Mouse (Mus musculus) kidney, adult 2 months (tissue): ENCODE results near the gene Ptpre. TPM values are rescaled to one million over a fixed set of nuclear protein-coding genes. Genes with fewer than 3 reads are reported as not detected.

Experiments used
- DNase-seq: peaks from one replicate; pipeline ENCODE4 v3.0.0; 2021
- H3K27ac ChIP-seq: fragments of 200-500 bp; 2 replicates; pipeline ENCODE4 v1.5.1; 2012; ENCODE audit warnings: low read depth, low read length, control low read depth, inconsistent platforms; ENCODE audit not compliant: insufficient read depth
- H3K27me3 ChIP-seq: fragments of 200-500 bp; replicated peaks from 2 replicates; pipeline ENCODE4 v1.6.1; 2012; ENCODE audit warnings: mild to moderate bottlenecking, moderate library complexity, low read length, inconsistent platforms; ENCODE audit not compliant: control insufficient read depth, insufficient read depth
- H3K36me3 ChIP-seq: fragments of 200-500 bp; 2 replicates; pipeline ENCODE4 v1.6.1; 2012; ENCODE audit warnings: mild to moderate bottlenecking, moderate library complexity, low read length, inconsistent platforms; ENCODE audit not compliant: control insufficient read depth, insufficient read depth
- H3K4me1 ChIP-seq: fragments of 200-500 bp; 2 replicates; pipeline ENCODE4 v1.6.1; 2011; ENCODE audit warnings: low read length; ENCODE audit not compliant: control insufficient read depth, insufficient read depth
- H3K4me3 ChIP-seq: fragments of 200-500 bp; 2 replicates; pipeline ENCODE4 v1.5.1; 2011; ENCODE audit warnings: mild to moderate bottlenecking, low read depth, low read length, control low read depth; ENCODE audit not compliant: insufficient read depth
- CTCF ChIP-seq: fragments of 200-500 bp; conservative IDR thresholded peaks from 2 replicates; pipeline ENCODE4 v1.5.1; 2011; ENCODE audit warnings: low read depth, mild to moderate bottlenecking, control low read depth, low read length, moderate library complexity, mixed read lengths; ENCODE audit not compliant: insufficient read depth, insufficient read length
- POLR2A ChIP-seq: fragments of 200-500 bp; IDR thresholded peaks from one replicate; pipeline ENCODE4 v1.6.1; 2011; ENCODE audit warnings: low read depth, low read length, control low read depth
- WGBS: fragments of 180-500 bp; shearing (Covaris S2); methylation state at CpG from one replicate; pipeline ENCODE4 v1.1.7; 2018; 5-methylcytosine and 5-hydroxymethylcytosine counted together
- polyA plus RNA-seq: library from polyadenylated mRNA; depleted of rRNA; stranded (reverse); fragments of >200 nt; gene quantifications from 2 replicates; pipeline ENCODE4 v1.2.3, GENCODE M21; 2012

Ptpre gene
- polyA plus RNA-seq, 1 experiment, result 2.5 TPM

- no peak for TF ChIP-seq POLR2A
- TF ChIP-seq CTCF, result no peak
- Histone ChIP-seq H3K36me3 (no peaks in the 10 kb centered on the region), H3K4me3 (no peak overlapping the region), H3K27me3 (no peaks in the 10 kb centered on the region), H3K27ac (no peak overlapping the region), H3K4me1 (no peaks in the 10 kb centered on the region)
- DNase-seq, result no peak
- WGBS, result 94% methylated on average over 8 of the region's 8 CpGs
Observed at GRCm38 (mm10) chr7:135704251-135704650, 167.0 kb downstream of the Ptpre start.

GRCm38 (mm10) chr7:135705083-135705482, 167.8 kb downstream of the Ptpre start:
- no peak for DNase-seq
- WGBS, result 97% methylated on average over 1 of the region's 1 CpGs
- H3K4me1 ChIP-seq, result no peaks in the 10 kb centered on the region
- no peaks in the 10 kb centered on the region for H3K36me3 ChIP-seq
- no peak overlapping the region for H3K27ac ChIP-seq
- H3K4me3 ChIP-seq, result no peak overlapping the region
- H3K27me3 ChIP-seq, result no peaks in the 10 kb centered on the region
- no peak for TF ChIP-seq CTCF
- no peak for TF ChIP-seq POLR2A

GRCm38 (mm10) chr7:135705753-135706152, 168.5 kb downstream of the Ptpre start:
- Histone ChIP-seq H3K36me3 (no peaks in the 10 kb centered on the region), H3K4me3 (no peak overlapping the region), H3K4me1 (no peaks in the 10 kb centered on the region), H3K27ac (no peak overlapping the region), H3K27me3 (no peaks in the 10 kb centered on the region)
- WGBS, result 92% methylated on average over 6 of the region's 6 CpGs
- TF ChIP-seq CTCF, result no peak
- DNase-seq, result no peak

GRCm38 (mm10) chr7:135710702-135711101, 173.4 kb downstream of the Ptpre start:
- Histone ChIP-seq H3K27ac (no peak overlapping the region), H3K4me1 (no peaks in the 10 kb centered on the region), H3K4me3 (no peak overlapping the region), H3K36me3 (no peaks in the 10 kb centered on the region), H3K27me3 (no peaks in the 10 kb centered on the region)
- DNase-seq, result no peak
- 62% methylated on average over 2 of the region's 2 CpGs for WGBS
- no peak for TF ChIP-seq CTCF
- TF ChIP-seq POLR2A, result no peak

GRCm38 (mm10) chr7:135712534-135712933, 175.3 kb downstream of the Ptpre start:
- no peak for DNase-seq
- H3K4me3 ChIP-seq, result no peak overlapping the region
- no peaks in the 10 kb centered on the region for H3K4me1 ChIP-seq
- 100% methylated on average over 1 of the region's 1 CpGs for WGBS
- H3K27ac ChIP-seq, result no peak overlapping the region
- TF ChIP-seq POLR2A, result no peak
- TF ChIP-seq CTCF, result no peak
- H3K36me3 ChIP-seq, result no peaks in the 10 kb centered on the region
- H3K27me3 ChIP-seq, result no peaks in the 10 kb centered on the region

GRCm38 (mm10) chr7:135713326-135713725, 176.0 kb downstream of the Ptpre start:
- WGBS, result 86% methylated on average over 8 of the region's 8 CpGs
- no peak overlapping the region for H3K4me3 ChIP-seq
- no peaks in the 10 kb centered on the region for H3K4me1 ChIP-seq
- DNase-seq, result no peak
- no peaks in the 10 kb centered on the region for H3K27me3 ChIP-seq
- no peak overlapping the region for H3K27ac ChIP-seq
- no peaks in the 10 kb centered on the region for H3K36me3 ChIP-seq
- TF ChIP-seq POLR2A, result no peak
- no peak for TF ChIP-seq CTCF

GRCm38 (mm10) chr7:135715166-135715565, 177.9 kb downstream of the Ptpre start:
- WGBS, result 27% methylated on average over 7 of the region's 7 CpGs

More at GRCm38 (mm10) chr7:135715166-135715565, 177.9 kb downstream of the Ptpre start:
- Histone ChIP-seq H3K27me3 (no peaks in the 10 kb centered on the region), H3K4me3 (no peak overlapping the region; the same call in 1 of the 2 replicates), H3K36me3 (no peaks in the 10 kb centered on the region), H3K4me1 (no peaks in the 10 kb centered on the region), H3K27ac (no peak overlapping the region)
- TF ChIP-seq CTCF (no peak), POLR2A (no peak)
- DNase-seq, result no peak
